Mouse (Mus musculus): ENCODE data around the gene Dzip1.

DNA sequence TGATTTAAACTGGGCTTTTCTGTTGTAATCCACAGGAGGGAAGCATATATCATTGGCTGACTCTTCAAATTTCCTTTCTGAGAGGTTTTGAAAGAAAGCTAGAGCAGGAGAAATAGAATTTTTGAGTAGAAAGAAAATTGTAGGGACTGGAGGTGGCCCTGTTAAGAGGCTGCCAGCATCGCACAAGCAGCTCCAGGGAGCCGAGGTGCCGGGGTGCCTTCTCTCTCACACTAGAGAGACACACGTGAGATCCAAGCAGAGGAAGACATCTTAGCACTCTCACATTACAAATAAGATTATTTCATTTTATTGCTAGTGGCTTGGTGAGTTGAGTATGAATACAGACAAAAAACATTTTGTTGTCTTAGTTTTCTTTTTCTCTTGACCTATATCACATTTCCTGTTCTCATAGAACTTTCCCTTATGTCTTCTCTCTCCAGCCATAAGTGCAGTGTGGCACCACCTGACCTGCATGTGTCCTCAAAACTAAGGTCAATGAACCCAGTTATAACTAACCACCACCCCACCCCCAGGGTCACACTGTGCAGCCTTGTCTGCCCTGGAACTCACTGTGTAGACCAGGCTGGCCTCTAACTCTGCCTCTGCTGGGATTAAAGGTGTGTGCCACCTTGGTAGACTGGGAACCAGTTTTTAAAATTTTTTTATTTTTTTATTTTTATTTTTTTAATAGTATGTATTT is 15.7 kb upstream of the Dzip1 start:
- TF ChIP-seq CTCF (IDR thresholded peaks at IDR 0.05; ENCODE audit: borderline replicate concordance, insufficient read depth, low read length) (no peak), POLR2A (IDR thresholded peaks at IDR 0.05; ENCODE audit: low read depth, low read length) (no peak)
